In the genomic region with DNA sequence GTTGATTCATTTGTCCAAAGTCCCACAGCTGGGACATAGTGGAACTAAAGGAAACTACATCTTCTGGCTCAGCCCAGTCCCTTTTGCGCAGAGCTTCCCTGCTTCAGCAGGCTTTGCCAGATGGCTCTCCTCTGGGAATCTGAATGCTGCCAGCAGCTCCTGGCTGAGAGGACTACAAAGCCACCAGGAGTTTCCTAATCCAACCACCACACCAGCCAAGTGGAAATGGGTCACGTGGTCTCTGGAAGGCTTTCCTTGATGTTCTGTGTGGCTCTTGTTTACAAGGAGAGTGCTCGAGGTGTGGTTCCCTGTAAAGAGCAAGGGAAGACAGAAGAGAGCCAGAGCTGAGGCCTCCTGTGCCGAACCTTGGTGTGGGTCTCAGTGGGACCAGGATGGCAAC, we compare ENCODE assay signal across 9 mouse cellular contexts. TPM values are rescaled to one million over a fixed set of nuclear protein-coding genes. Genes with fewer than 3 reads are reported as not detected.
DNase-seq lines count a peak whose midpoint lies in the region; ATAC-seq and TF ChIP-seq lines count a peak whose summit lies in the region.
"Had no signal": no experiment of that assay in that cellular context is flagged by ENCODE, and none has a peak within 500 bp of the region (broad histone marks: within the 10 kb centered on the region; RNA-seq: fewer than 3 reads in every experiment).

No protein-coding gene starts in this region.

- no peaks in the 10 kb centered on the region for H3K36me3 ChIP-seq in midbrain, embryonic 14.5 days (ENCODE audit: control insufficient read depth, insufficient read depth, low read length)
- no peaks in the 10 kb centered on the region for H3K36me3 ChIP-seq in midbrain, embryonic 13.5 days
- no peaks in the 10 kb centered on the region for H3K36me3 ChIP-seq in myocyte (ENCODE audit: control insufficient read depth, insufficient read depth)
- H3K36me3 ChIP-seq: heart, embryonic 15.5 days had no signal

- H3ac ChIP-seq in myocyte (ENCODE audit: control insufficient read depth, insufficient read length) = no peak overlapping the region

- no peak overlapping the region for H3K4me3 ChIP-seq in midbrain, embryonic 14.5 days (replicated peaks; ENCODE audit: low read depth, low read length)
- H3K4me3 ChIP-seq in midbrain, embryonic 13.5 days (replicated peaks) = no peak overlapping the region
- no peak overlapping the region for H3K4me3 ChIP-seq in myocyte
- H3K4me3 ChIP-seq: heart, embryonic 15.5 days had no signal

- H3K4me2 ChIP-seq in midbrain, embryonic 14.5 days (ENCODE audit: low read length) = no peak overlapping the region
- no peak overlapping the region for H3K4me2 ChIP-seq in midbrain, embryonic 13.5 days (replicated peaks)
- H3K4me2 ChIP-seq in myocyte (ENCODE audit: low read depth) = no peak overlapping the region
- H3K4me2 ChIP-seq: heart, embryonic 15.5 days had no signal

- H3K9ac ChIP-seq in midbrain, embryonic 14.5 days (replicated peaks; ENCODE audit: low read length) = no peak overlapping the region
- no peak overlapping the region for H3K9ac ChIP-seq in midbrain, embryonic 13.5 days (replicated peaks)
- H3K9ac ChIP-seq: heart, embryonic 15.5 days had no signal

- no peaks in the 10 kb centered on the region for H3K4me1 ChIP-seq in midbrain, embryonic 14.5 days (ENCODE audit: control insufficient read depth, insufficient read depth, low read length)
- H3K4me1 ChIP-seq in midbrain, embryonic 13.5 days (replicated peaks) = no peaks in the 10 kb centered on the region
- H3K4me1 ChIP-seq: heart, embryonic 15.5 days had no signal

- ATAC-seq in midbrain, embryonic 14.5 days (ENCODE audit: low FRiP score, low TSS enrichment) = no peak
- no peak for ATAC-seq in midbrain, embryonic 13.5 days

- H3K79me2 ChIP-seq in myocyte (ENCODE audit: control insufficient read depth, insufficient read depth) = no peaks in the 10 kb centered on the region

- H3K27ac ChIP-seq in midbrain, embryonic 14.5 days (replicated peaks; ENCODE audit: low read depth, low read length) = no peak overlapping the region
- no peak overlapping the region for H3K27ac ChIP-seq in midbrain, embryonic 13.5 days
- H3K27ac ChIP-seq: heart, embryonic 15.5 days had no signal

- no peaks in the 10 kb centered on the region for H3K27me3 ChIP-seq in midbrain, embryonic 14.5 days (ENCODE audit: control insufficient read depth, insufficient read depth, low read length)
- no peaks in the 10 kb centered on the region for H3K27me3 ChIP-seq in midbrain, embryonic 13.5 days
- peaks cover 12% of the 10 kb centered on the region for H3K27me3 ChIP-seq in myocyte (ENCODE audit: control insufficient read depth, insufficient read depth, insufficient read length)
- H3K27me3 ChIP-seq: heart, embryonic 15.5 days had no signal

- DNase-seq in midbrain, embryonic 14.5 days = peak; percentile 46
- DNase-seq in cerebellum, adult 11-12 months = peak; percentile 87
- DNase-seq in gastrocnemius, postnatal 25 days = peak; percentile 94
- peak; percentile 48 for DNase-seq in layer of hippocampus, adult 9-10 months (ENCODE audit: low spot score)
- no peak for DNase-seq in spleen, adult 18-20 months
- no peak for DNase-seq in yolk sac, embryonic 10.5 days (ENCODE audit: low spot score)

- no peaks in the 10 kb centered on the region for H3K9me3 ChIP-seq in midbrain, embryonic 14.5 days (ENCODE audit: control insufficient read depth, low read length)
- no peaks in the 10 kb centered on the region for H3K9me3 ChIP-seq in midbrain, embryonic 13.5 days
- H3K9me3 ChIP-seq: heart, embryonic 15.5 days had no signal

- TF ChIP-seq POLR2A in myocyte (IDR thresholded peaks at IDR 0.05; ENCODE audit: insufficient read length, low read depth) = no peak

- 35% methylated on average over 4 of the region's 4 CpGs for WGBS in midbrain, embryonic 14.5 days
- 40% methylated on average over 4 of the region's 4 CpGs for WGBS in midbrain, embryonic 13.5 days

TF ChIP-seq in myocyte, 11 proteins besides CTCF, POLR2A, EP300 and RAD21:
- TF ChIP-seq REST (IDR thresholded peaks at IDR 0.05; ENCODE audit: insufficient read depth, insufficient read length) (no peak), USF1 (IDR thresholded peaks at IDR 0.05; ENCODE audit: low read depth) (peak; percentile 77)

RNA-seq across cellular contexts. Expression of gene Myoc, which starts 4.8 kb away (rescaled TPM):
- 0.13 TPM in 1 of 2 replicates, not detected in the other for polyA plus RNA-seq in midbrain, embryonic 14.5 days (2014; fragmentation: Nextera tagmentation; extraction: Ambion mirVana)
- polyA plus RNA-seq in midbrain, embryonic 13.5 days (2015; fragmentation: Nextera tagmentation; extraction: Ambion mirVana) = not detected in 2 replicates
- total RNA-seq in gastrocnemius, postnatal 25 days (2021) = 10 to 100 TPM in 1 of 2 experiments, 1 to 10 TPM in 1; 9.1 to 20.5 TPM
- polyA plus RNA-seq in myocyte (2012; fragmentation: generic; extraction: Trizol) = not detected
- polyA plus RNA-seq: heart, embryonic 15.5 days had no signal

RNA-seq across cellular contexts. Expression of gene Myocos, which starts 14.3 kb away (rescaled TPM):
- polyA plus RNA-seq in midbrain, embryonic 14.5 days (2014; fragmentation: Nextera tagmentation; extraction: Ambion mirVana) = not detected in 2 replicates
- polyA plus RNA-seq in midbrain, embryonic 13.5 days (2015; fragmentation: Nextera tagmentation; extraction: Ambion mirVana) = not detected in 2 replicates
- not detected for total RNA-seq in gastrocnemius, postnatal 25 days (2021)
- not detected for polyA plus RNA-seq in myocyte (2012; fragmentation: generic; extraction: Trizol)
- polyA plus RNA-seq: heart, embryonic 15.5 days had no signal

Comparison
In these comparisons a context has a peak if more than half of its experiments do, and no peak if none do; other contexts are left out.
1. DNase-seq: peak in midbrain, embryonic 14.5 days (single experiment), cerebellum, adult 11-12 months (single experiment), gastrocnemius, postnatal 25 days (single experiment) and layer of hippocampus, adult 9-10 months (single experiment); none in spleen, adult 18-20 months (0 of 2) and yolk sac, embryonic 10.5 days (single experiment).